Mouse (Mus musculus) heart, postnatal 0 days (tissue): ENCODE measurements around the gene Id3.

Experiments used
- CTCF ChIP-seq: IDR thresholded peaks from 2 replicates; pipeline ENCODE4 v1.5.1; 2016; ENCODE audit warnings: antibody characterized with exemption, control low read depth, low read depth
- EP300 ChIP-seq: IDR thresholded peaks from 2 replicates; pipeline ENCODE4 v1.6.1; 2016; ENCODE audit warnings: antibody characterized with exemption, low read depth

DNA sequence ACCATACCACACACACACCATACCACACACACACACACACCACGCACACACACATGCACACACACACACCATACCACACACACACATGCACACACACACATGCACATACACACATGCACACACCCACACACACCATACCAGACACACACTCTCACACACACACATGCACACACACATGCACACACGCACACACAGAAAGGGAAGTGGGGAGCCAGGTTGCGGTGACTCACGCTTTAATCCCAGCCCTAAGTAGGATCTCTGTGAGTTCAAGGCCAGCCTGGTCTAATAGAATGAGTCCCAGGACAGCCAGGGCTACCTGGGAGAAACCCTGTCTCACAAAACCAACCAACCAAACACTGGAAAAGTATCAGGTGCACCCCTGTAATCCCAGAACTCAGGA lies 18.7 kb upstream of the Id3 start:
- no peak for TF ChIP-seq EP300
- no peak for TF ChIP-seq CTCF
